Mouse (Mus musculus) heart, adult 2 months (tissue): Measurements from ENCODE around the gene Nim1k.

Experiments used
- CTCF ChIP-seq: fragments of 200-600 bp; IDR thresholded peaks from 2 replicates; pipeline ENCODE4 v1.8.1; 2022; ENCODE audit warnings: antibody characterized with exemption, mild to moderate bottlenecking, moderate library complexity
- POLR2A ChIP-seq: fragments of 200-500 bp; IDR thresholded peaks from 2 replicates; pipeline ENCODE4 v1.6.1; 2011; ENCODE audit warnings: mild to moderate bottlenecking, low read depth, low read length, control low read depth; ENCODE audit not compliant: insufficient read depth

GRCm38 (mm10) chr13:119709388-119710267 is 46.1 kb downstream of the Nim1k start:
- TF ChIP-seq CTCF (no peak), POLR2A (no peak)
